Mouse (Mus musculus): ENCODE measurements around the gene Grm3. TPM values are rescaled to one million over a fixed set of nuclear protein-coding genes. Genes with fewer than 3 reads are reported as not detected.

Gene Grm3
- polyA plus RNA-seq, 1 experiment: not detected

- Histone ChIP-seq H3K4me1 (ENCODE audit: control insufficient read depth, insufficient read depth, insufficient read length, low read length) (no peaks in the 10 kb centered on the region), H3K27me3 (ENCODE audit: control insufficient read depth, insufficient read depth, low read length) (no peaks in the 10 kb centered on the region), H3K36me3 (ENCODE audit: control insufficient read depth, insufficient read depth, low read length) (no peaks in the 10 kb centered on the region), H3K27ac (ENCODE audit: insufficient read depth, low read depth, low read length) (no peak overlapping the region), H3K4me3 (ENCODE audit: low read depth, low read length) (no peak overlapping the region)
- no peak for TF ChIP-seq CTCF (IDR thresholded peaks at IDR 0.05; ENCODE audit: extremely low read depth, insufficient read length, insufficient replicate concordance, low read depth, low read length)
- TF ChIP-seq POLR2A (IDR thresholded peaks at IDR 0.05; ENCODE audit: low read depth, low read length): no peak
- 68% methylated on average over 5 of the region's 5 CpGs for WGBS
These were observed 275.4 kb downstream of the Grm3 start for GRCm38 (mm10) chr5:9449570-9449969.

GRCm38 (mm10) chr5:9448931-9449330 is 276.0 kb downstream of the Grm3 start:
- no peaks in the 10 kb centered on the region for H3K4me1 ChIP-seq (ENCODE audit: control insufficient read depth, insufficient read depth, insufficient read length, low read length)
- no peak overlapping the region for H3K27ac ChIP-seq (ENCODE audit: insufficient read depth, low read depth, low read length)
- WGBS: 82% methylated on average over 6 of the region's 6 CpGs
- no peak for TF ChIP-seq POLR2A (IDR thresholded peaks at IDR 0.05; ENCODE audit: low read depth, low read length)
- no peaks in the 10 kb centered on the region for H3K27me3 ChIP-seq (ENCODE audit: control insufficient read depth, insufficient read depth, low read length)
- H3K4me3 ChIP-seq (ENCODE audit: low read depth, low read length): no peak overlapping the region
- H3K36me3 ChIP-seq (ENCODE audit: control insufficient read depth, insufficient read depth, low read length): no peaks in the 10 kb centered on the region

- no peaks in the 10 kb centered on the region for H3K36me3 ChIP-seq (ENCODE audit: control insufficient read depth, insufficient read depth, low read length)
- H3K4me1 ChIP-seq (ENCODE audit: control insufficient read depth, insufficient read depth, insufficient read length, low read length): no peaks in the 10 kb centered on the region
- no peak overlapping the region for H3K4me3 ChIP-seq (ENCODE audit: low read depth, low read length)
- TF ChIP-seq POLR2A (IDR thresholded peaks at IDR 0.05; ENCODE audit: low read depth, low read length) (no peak), CTCF (IDR thresholded peaks at IDR 0.05; ENCODE audit: extremely low read depth, insufficient read length, insufficient replicate concordance, low read depth, low read length) (no peak)
- no peak overlapping the region for H3K27ac ChIP-seq (ENCODE audit: insufficient read depth, low read depth, low read length)
- WGBS: 2% methylated on average over 1 of the region's 1 CpGs
- H3K27me3 ChIP-seq (ENCODE audit: control insufficient read depth, insufficient read depth, low read length): no peaks in the 10 kb centered on the region
These were observed 278.8 kb downstream of the Grm3 start for GRCm38 (mm10) chr5:9446146-9446545.

Data from small intestine, adult 2 months (tissue).